Mouse (Mus musculus) embryonic facial prominence, embryonic 11.5 days (tissue): ENCODE data around the gene Pacrg. TPM values are rescaled to one million over a fixed set of nuclear protein-coding genes. Genes with fewer than 3 reads are reported as not detected.

ENCODE experiments used
- ATAC-seq: fragments of 200-750 bp; cut with Nextera tagmentation; replicated peaks from 2 replicates; pipeline ENCODE4 v1.8.0; 2017; ENCODE audit warnings: low read depth; ENCODE audit not compliant: insufficient number of reproducible peaks, low FRiP score, low TSS enrichment
- DNase-seq: peaks from one replicate; pipeline ENCODE4 v3.0.0-alpha.2; 2015; ENCODE audit warnings: low spot score
- H3K27ac ChIP-seq: fragments of 300-500 bp; sonication (generic); replicated peaks from 2 replicates; pipeline ENCODE4 v1.5.1; 2014; ENCODE audit warnings: mild to moderate bottlenecking, low read depth, low read length, control low read depth
- H3K27me3 ChIP-seq: fragments of 300-500 bp; sonication (generic); 2 replicates; pipeline ENCODE4 v1.6.1; 2014; ENCODE audit warnings: mild to moderate bottlenecking, low read length, moderate library complexity, mixed read lengths; ENCODE audit not compliant: control insufficient read depth, insufficient read depth
- H3K36me3 ChIP-seq: fragments of 300-500 bp; sonication (generic); replicated peaks from 2 replicates; pipeline ENCODE4 v1.6.1; 2014; ENCODE audit warnings: low read depth, mild to moderate bottlenecking, low read length, moderate library complexity, mixed read lengths; ENCODE audit not compliant: control insufficient read depth, insufficient read depth
- H3K4me1 ChIP-seq: fragments of 300-500 bp; sonication (generic); 2 replicates; pipeline ENCODE4 v1.6.1; 2014; ENCODE audit warnings: low read length, mixed read lengths; ENCODE audit not compliant: control insufficient read depth, insufficient read depth
- H3K4me2 ChIP-seq: fragments of 300-500 bp; sonication (generic); 2 replicates; pipeline ENCODE4 v1.6.1; 2014; ENCODE audit warnings: low read depth, mild to moderate bottlenecking, control low read depth, low read length, moderate library complexity
- H3K4me3 ChIP-seq: fragments of 300-500 bp; sonication (generic); 2 replicates; pipeline ENCODE4 v1.5.1; 2014; ENCODE audit warnings: low read depth, low read length, control low read depth
- H3K9ac ChIP-seq: fragments of 300-500 bp; sonication (generic); replicated peaks from 2 replicates; pipeline ENCODE4 v1.6.1; 2014; ENCODE audit warnings: mild to moderate bottlenecking, control low read depth, low read length
- H3K9me3 ChIP-seq: fragments of 300-500 bp; sonication (generic); replicated peaks from 2 replicates; pipeline ENCODE4 v1.6.1; 2016; ENCODE audit warnings: mild to moderate bottlenecking, low read length, inconsistent platforms, mixed read lengths; ENCODE audit not compliant: control insufficient read depth
- WGBS: fragments of 180-500 bp; shearing (Covaris S2); extraction: QIAGEN DNeasy Blood & Tissue Kit; methylation state at CpG from one replicate; pipeline ENCODE4 v1.1.7; 2014; 5-methylcytosine and 5-hydroxymethylcytosine counted together
- polyA plus RNA-seq: library from polyadenylated mRNA; unstranded; fragments of >200 nt; fragmentation: Nextera tagmentation; extraction: Ambion mirVana; gene quantifications from 2 replicates; pipeline ENCODE4 v1.2.1, GENCODE M21; 2014

The Pacrg gene
- polyA plus RNA-seq, 1 experiment from 2014 or later = 3.0 TPM

DNA sequence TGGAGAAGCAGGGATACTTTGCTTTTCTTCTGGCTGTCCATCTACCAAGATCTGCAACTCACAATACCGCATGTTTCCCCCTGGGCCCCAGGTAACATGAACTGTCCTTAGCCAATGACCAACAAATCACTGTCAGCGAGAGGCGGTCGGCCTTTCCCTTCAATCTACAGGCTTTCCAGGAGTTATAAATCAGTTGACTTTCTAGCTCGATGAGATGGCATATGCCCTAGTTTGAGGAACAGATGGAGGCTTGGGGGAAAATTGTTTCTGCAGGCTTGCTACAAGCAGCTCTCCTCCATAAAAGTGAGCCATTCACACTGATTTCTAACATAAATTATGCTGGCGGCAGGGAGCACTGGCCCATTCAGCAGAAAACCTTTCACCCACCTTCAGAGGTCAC, 70.2 kb downstream of the Pacrg start:
- Histone ChIP-seq H3K9me3 (no peaks in the 10 kb centered on the region), H3K4me2 (no peak overlapping the region), H3K27ac (no peak overlapping the region), H3K27me3 (no peaks in the 10 kb centered on the region), H3K9ac (no peak overlapping the region), H3K4me1 (no peaks in the 10 kb centered on the region), H3K4me3 (no peak overlapping the region), H3K36me3 (no peaks in the 10 kb centered on the region)
- no peak for DNase-seq
- no peak for ATAC-seq
- WGBS = 82% methylated on average over 6 of the region's 6 CpGs

DNA sequence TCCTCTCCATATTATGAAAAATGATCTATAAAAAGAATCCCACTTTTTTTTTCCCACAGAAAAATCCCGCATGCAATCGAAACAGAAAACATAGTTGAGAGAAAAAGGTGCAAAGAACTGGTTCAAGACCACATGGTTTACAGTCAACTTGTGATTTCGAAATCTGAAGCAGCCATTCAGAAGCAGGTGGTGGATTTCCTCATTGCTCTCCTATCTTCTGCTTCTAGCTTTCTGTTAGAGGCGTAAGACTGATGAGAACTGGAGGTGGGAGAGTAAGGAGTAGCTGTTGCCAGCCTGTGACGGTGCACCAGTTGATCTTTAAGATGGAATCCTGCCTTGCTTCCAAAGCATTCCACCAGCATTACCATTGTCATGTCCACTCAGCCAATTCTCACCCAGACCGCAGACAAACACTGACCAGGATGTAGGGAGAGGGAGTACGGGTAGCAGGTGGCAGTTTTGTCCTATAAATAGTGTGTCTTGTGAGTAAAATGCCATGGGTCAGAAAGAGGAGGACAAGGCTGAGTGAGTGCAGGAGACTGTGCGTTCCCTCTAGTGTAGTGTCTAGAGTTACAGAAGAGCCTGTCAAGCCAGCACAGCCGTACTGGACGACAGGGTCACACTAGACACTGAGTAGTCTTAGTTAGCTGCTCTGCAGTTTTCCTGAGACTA, 73.2 kb downstream of the Pacrg start:
- H3K4me3 ChIP-seq = no peak overlapping the region
- no peaks in the 10 kb centered on the region for H3K36me3 ChIP-seq
- H3K9ac ChIP-seq = no peak overlapping the region
- H3K4me1 ChIP-seq = no peaks in the 10 kb centered on the region
- H3K9me3 ChIP-seq = no peaks in the 10 kb centered on the region
- no peak overlapping the region for H3K4me2 ChIP-seq
- DNase-seq (no peak), ATAC-seq (no peak)
- no peaks in the 10 kb centered on the region for H3K27me3 ChIP-seq
- 77% methylated on average over 10 of the region's 10 CpGs for WGBS
- H3K27ac ChIP-seq = no peak overlapping the region

GRCm38 (mm10) chr17:10764343-10764742, 75.8 kb downstream of the Pacrg start:
- Histone ChIP-seq H3K27me3 (no peaks in the 10 kb centered on the region), H3K4me3 (no peak overlapping the region), H3K9ac (no peak overlapping the region), H3K9me3 (no peaks in the 10 kb centered on the region), H3K36me3 (no peaks in the 10 kb centered on the region), H3K4me2 (no peak overlapping the region), H3K27ac (no peak overlapping the region), H3K4me1 (no peaks in the 10 kb centered on the region)
- DNase-seq = no peak
- no peak for ATAC-seq
- WGBS = 89% methylated on average over 1 of the region's 1 CpGs

- no peaks in the 10 kb centered on the region for H3K9me3 ChIP-seq
- WGBS = 95% methylated on average over 5 of the region's 5 CpGs
- H3K4me3 ChIP-seq = no peak overlapping the region
- H3K4me1 ChIP-seq = no peaks in the 10 kb centered on the region
- H3K4me2 ChIP-seq = no peak overlapping the region
- ATAC-seq (no peak), DNase-seq (no peak)
- no peak overlapping the region for H3K27ac ChIP-seq
- H3K36me3 ChIP-seq = no peaks in the 10 kb centered on the region
- H3K9ac ChIP-seq = no peak overlapping the region
- no peaks in the 10 kb centered on the region for H3K27me3 ChIP-seq
Measured at GRCm38 (mm10) chr17:10757455-10757854, 82.7 kb downstream of the Pacrg start.

DNA sequence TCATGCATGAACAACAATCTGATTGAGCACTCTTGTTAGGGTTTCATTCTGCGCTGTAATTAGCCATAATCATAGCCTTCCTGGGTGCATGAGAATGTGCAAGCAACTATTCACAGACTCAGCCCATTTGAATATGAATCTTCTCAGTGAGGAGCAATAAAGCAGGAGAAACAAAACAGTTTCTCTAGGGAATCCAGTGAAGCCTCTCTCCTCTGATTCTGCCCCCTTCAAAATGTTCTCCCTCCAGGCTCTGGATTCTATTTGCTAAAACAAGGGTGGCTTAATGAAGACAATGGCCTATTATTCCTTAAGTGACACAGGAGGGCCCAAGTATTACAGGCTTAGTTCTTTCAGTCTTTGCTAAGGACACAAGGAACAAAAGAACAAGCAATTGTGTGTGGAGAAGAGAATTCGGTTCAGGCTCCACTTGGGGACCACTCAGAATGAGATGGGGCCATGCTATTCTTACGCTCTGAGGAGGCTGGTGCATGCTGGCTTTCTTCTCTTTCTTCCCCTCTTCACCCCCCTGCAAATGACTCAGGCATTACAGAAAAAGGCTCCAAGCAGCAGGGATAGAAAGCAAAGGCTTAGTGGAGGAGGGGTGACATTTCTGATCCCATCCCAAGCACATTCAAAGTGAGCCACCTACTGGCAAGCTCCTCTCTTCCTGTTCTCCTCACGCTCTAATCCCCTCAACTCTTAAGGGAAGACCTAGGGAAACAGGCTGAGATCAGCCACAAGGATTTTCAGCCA, 95.2 kb downstream of the Pacrg start:
- no peak overlapping the region for H3K4me3 ChIP-seq
- DNase-seq (peak; percentile 81), ATAC-seq (peak; percentile 90)
- H3K27me3 ChIP-seq = no peaks in the 10 kb centered on the region
- H3K36me3 ChIP-seq = no peaks in the 10 kb centered on the region
- H3K4me2 ChIP-seq = no peak overlapping the region
- 12% methylated on average over 4 of the region's 4 CpGs for WGBS
- H3K4me1 ChIP-seq = no peaks in the 10 kb centered on the region
- no peak overlapping the region for H3K27ac ChIP-seq
- H3K9ac ChIP-seq = no peak overlapping the region
- no peaks in the 10 kb centered on the region for H3K9me3 ChIP-seq

DNA sequence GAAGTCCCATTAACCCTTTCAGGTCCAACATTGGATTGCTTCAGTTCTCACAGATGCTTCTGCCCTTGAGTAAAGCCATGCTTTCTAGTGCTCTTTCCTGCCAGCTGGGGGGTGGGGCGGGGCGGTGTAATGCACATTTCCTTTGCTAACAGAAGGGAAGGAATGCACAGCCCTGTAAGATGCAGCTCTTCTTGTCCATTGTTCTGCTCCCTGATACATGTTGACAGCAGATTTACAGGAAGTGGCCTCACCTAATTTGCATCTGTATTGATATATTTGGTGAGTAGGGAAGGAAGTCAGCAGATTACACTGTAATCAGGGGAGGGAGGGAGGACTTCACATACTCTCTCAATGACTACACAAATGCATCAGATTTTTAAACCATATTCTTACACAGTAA, 100.0 kb downstream of the Pacrg start:
- 80% methylated on average over 2 of the region's 2 CpGs for whole genome bisulfite sequencing
- H3K4me2 ChIP-seq = no peak overlapping the region
- no peak overlapping the region for H3K27ac ChIP-seq
- no peak overlapping the region for H3K9ac ChIP-seq
- no peaks in the 10 kb centered on the region for H3K4me1 ChIP-seq
- H3K9me3 ChIP-seq = no peaks in the 10 kb centered on the region
- H3K36me3 ChIP-seq = no peaks in the 10 kb centered on the region
- H3K4me3 ChIP-seq = no peak overlapping the region
- DNase-seq = no peak
- no peaks in the 10 kb centered on the region for H3K27me3 ChIP-seq
- no peak for ATAC-seq

DNA sequence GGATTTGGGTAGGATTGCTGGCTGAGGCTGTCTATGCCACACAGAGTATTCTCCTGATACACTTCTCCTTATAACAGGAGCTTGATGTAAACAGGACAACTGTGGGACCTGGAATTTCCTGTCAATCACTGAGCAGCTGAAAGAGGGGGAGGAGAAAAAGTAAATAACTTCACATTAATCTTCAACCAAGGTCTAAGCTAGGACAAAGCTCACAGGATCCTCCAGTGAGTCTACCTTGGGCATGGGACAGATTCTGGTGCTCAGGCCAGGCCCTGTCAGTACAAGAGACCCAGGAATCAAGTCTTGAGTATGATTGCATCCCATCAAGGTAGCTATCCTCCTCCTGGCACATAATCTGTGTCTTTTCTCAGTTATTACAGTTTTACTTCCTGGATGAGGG, 102.1 kb downstream of the Pacrg start:
- H3K36me3 ChIP-seq = no peaks in the 10 kb centered on the region

DNA sequence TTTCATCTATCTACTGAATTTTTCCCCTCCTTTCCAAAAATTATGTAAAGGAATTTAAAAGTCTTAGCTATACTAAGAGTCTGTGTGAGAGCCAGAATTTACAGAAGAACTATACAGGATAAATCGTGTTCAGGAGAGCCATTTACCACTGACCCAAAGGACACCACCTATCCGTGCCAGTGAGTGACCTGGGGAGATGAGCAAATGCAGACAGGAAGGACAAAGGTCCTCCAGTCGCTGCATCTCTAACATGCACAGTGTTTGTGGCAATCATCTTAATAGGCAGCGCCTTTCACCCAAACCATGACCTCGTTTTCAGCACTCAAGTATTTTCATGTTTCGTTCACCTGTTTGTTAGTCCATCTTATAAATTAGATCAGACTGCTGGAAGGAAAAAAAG, 105.4 kb downstream of the Pacrg start:
- no peak overlapping the region for H3K4me2 ChIP-seq
- WGBS = 63% methylated on average over 6 of the region's 6 CpGs
- H3K36me3 ChIP-seq = no peaks in the 10 kb centered on the region
- H3K9me3 ChIP-seq = no peaks in the 10 kb centered on the region
- no peaks in the 10 kb centered on the region for H3K4me1 ChIP-seq
- no peak for DNase-seq
- ATAC-seq = no peak
- no peak overlapping the region for H3K4me3 ChIP-seq
- no peaks in the 10 kb centered on the region for H3K27me3 ChIP-seq
- no peak overlapping the region for H3K9ac ChIP-seq
- no peak overlapping the region for H3K27ac ChIP-seq

More for the DNA sequence above, 102.1 kb downstream of the Pacrg start:
- H3K27ac ChIP-seq = no peak overlapping the region
- H3K27me3 ChIP-seq = no peaks in the 10 kb centered on the region
- no peak overlapping the region for H3K9ac ChIP-seq
- no peaks in the 10 kb centered on the region for H3K4me1 ChIP-seq
- no peak overlapping the region for H3K4me3 ChIP-seq
- no peak for ATAC-seq
- DNase-seq = no peak
- H3K9me3 ChIP-seq = no peaks in the 10 kb centered on the region
- no peak overlapping the region for H3K4me2 ChIP-seq
